Mouse (Mus musculus) adrenal gland, postnatal 14 days (tissue): ENCODE measurements around the gene Brf1. TPM values are rescaled to one million over a fixed set of nuclear protein-coding genes. Genes with fewer than 3 reads are reported as not detected.

Experiments
- DNase-seq: peaks from one replicate; pipeline ENCODE4 v3.0.0; 2021; ENCODE audit warnings: mixed read lengths
- total RNA-seq: library from RNA; stranded (reverse); gene quantifications from 2 replicates; pipeline ENCODE4 v1.2.3, GENCODE M21; 2021

Brf1 gene
- total RNA-seq, 1 experiment from 2014 or later: 46.3 TPM

GRCm38 (mm10) chr12:113017429-113017984 is 17.0 kb upstream of the Brf1 start:
- DNase-seq: no peak

GRCm38 (mm10) chr12:113016976-113017375 is 16.5 kb upstream of the Brf1 start:
- DNase-seq: no peak

GRCm38 (mm10) chr12:113015956-113016355 is 15.5 kb upstream of the Brf1 start:
- DNase-seq: no peak

- peak; percentile 56 for DNase-seq
These were observed 14.4 kb upstream of the Brf1 start for GRCm38 (mm10) chr12:113014561-113015556.

- peak; percentile 97 for DNase-seq
These were observed 13.4 kb upstream of the Brf1 start, which contains the start of gene Pacs2 for GRCm38 (mm10) chr12:113013604-113014558. Pacs2 (plus strand) TSS chr12:113014508.

- DNase-seq: no peak
These were observed 12.6 kb upstream of the Brf1 start for GRCm38 (mm10) chr12:113013021-113013491.

- DNase-seq: no peak
These were observed 11.9 kb upstream of the Brf1 start for GRCm38 (mm10) chr12:113012443-113012842.

GRCm38 (mm10) chr12:113011702-113012360 is 11.3 kb upstream of the Brf1 start:
- no peak for DNase-seq

GRCm38 (mm10) chr12:113004993-113005392 is 4.5 kb upstream of the Brf1 start:
- DNase-seq: peak; percentile 82

GRCm38 (mm10) chr12:113004011-113004410 is 3.5 kb upstream of the Brf1 start:
- no peak for DNase-seq

GRCm38 (mm10) chr12:113002667-113003066 is 2.2 kb upstream of the Brf1 start:
- no peak for DNase-seq

GRCm38 (mm10) chr12:113001133-113001474 is 600 bp upstream of the Brf1 start:
- DNase-seq: no peak

GRCm38 (mm10) chr12:112999569-113000293 is 773 bp downstream of the Brf1 start:
- DNase-seq: peak; percentile 76

GRCm38 (mm10) chr12:112994153-112994552 is 6.4 kb downstream of the Brf1 start:
- DNase-seq: no peak

GRCm38 (mm10) chr12:112991444-112991843 is 9.1 kb downstream of the Brf1 start:
- no peak for DNase-seq

GRCm38 (mm10) chr12:112990706-112991405 is 9.6 kb downstream of the Brf1 start:
- DNase-seq: no peak

- peak; percentile 72 for DNase-seq
These were observed 12.6 kb downstream of the Brf1 start for GRCm38 (mm10) chr12:112987877-112988276.

- no peak for DNase-seq
These were observed 15.2 kb downstream of the Brf1 start for GRCm38 (mm10) chr12:112985346-112985745.

- DNase-seq: no peak
These were observed 18.5 kb downstream of the Brf1 start for GRCm38 (mm10) chr12:112982031-112982430.

GRCm38 (mm10) chr12:112977156-112977555 is 23.3 kb downstream of the Brf1 start:
- no peak for DNase-seq
